Mouse (Mus musculus) embryo, embryonic 10 days (tissue): Measurements from ENCODE around the gene Tdrd3.
A peak's percentile ranks its signal among the peaks of the same experiment; 100 is the strongest.

Experiments used
- DNase-seq: peaks from one replicate; pipeline ENCODE4 v3.0.0-alpha.2; 2015; ENCODE audit warnings: low spot score

The Tdrd3 gene

DNA sequence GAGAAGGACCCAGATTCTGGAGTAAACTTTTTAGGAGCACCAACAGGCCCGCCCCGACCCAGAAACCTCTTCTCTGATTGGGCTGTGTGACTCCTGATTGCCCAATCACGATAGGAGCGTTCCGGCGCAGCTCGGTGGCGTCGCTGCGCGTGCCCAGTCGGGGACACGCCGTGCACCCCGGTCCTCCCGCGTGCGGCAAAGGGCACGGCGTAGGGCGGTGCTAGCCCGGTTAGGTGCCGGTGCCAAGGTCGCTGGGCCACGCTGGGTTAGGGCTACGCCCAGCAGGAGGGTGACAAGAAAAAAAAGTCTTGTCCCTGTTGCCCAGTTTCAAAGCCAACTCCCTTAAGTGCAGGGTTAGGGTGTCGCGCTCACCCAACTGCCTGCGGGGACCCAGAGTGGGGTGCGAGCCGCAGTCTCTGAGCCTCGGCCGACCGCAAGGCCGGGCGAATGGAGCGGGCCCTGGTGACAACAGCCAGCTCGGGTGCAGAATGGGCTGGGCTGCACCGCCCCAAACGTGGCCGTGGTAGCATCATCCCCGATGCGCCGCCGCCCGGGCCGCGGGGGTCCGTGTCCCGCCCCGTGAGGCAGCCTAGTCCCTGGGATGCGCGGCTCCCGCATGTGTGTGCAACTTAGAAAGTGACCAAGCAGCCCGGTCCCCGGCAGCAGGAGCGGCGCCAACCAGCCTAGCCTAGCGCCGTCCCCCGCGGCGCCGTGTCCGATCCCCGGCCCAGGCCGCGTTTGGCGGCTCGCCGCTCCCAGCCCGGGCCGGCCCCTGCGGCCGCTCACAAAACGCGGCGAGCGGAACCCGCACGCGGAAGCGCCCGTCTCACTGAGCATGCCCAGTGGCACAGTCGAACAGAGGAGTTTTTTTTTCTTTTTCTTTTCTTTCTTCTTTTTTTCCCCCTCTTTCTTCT lies at the start of gene Tdrd3:
TSS of gene Tdrd3 (plus strand) at position 832 of the 914 bp plus-strand sequence.
- peak; percentile 96 for DNase-seq

DNA sequence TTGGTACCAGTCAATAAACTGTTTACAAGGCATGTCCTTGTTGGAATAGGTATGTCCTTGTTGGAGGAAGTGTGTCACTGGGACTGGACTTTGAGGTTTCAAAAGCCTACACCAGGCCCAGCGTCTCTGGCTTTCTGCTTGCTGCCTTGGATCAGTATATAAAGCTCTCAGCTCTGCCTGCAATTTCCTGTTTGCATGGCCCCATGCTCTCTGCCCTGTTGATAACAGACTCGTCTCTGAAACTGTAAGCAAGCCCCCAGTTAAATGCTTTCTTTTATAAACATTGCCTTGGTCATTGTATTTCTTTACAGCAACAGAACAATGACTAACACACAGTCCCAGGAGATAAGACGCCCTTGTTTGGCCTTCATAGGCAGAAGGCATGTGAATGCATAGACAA lies 49.3 kb upstream of the Tdrd3 start:
- DNase-seq, result no peak

DNA sequence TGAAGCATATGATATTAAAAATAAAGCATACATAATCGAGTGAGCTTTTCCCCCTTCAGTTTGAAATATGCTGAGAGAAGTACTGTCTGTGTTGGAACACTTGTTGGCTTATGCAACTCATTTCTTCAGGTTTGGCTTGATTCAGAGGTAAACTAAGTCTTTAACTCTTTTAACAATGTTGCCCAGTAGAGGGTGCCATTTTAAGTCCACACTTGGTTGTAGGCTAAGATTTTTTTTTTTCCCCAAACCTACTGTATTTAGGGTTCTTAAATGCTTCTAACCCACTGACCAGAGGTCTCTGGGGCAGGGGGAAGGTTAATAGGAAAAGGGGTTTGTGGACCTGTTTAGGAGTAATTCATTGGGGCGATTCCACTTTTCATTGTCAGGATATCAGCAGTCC lies 33.4 kb upstream of the Tdrd3 start:
- DNase-seq, result no peak

- DNase-seq, result no peak
These were observed 31.9 kb upstream of the Tdrd3 start for GRCm38 (mm10) chr14:87384288-87385268.

GRCm38 (mm10) chr14:87393096-87393495 lies 23.3 kb upstream of the Tdrd3 start:
- DNase-seq, result no peak

GRCm38 (mm10) chr14:87396643-87397042 lies 19.8 kb upstream of the Tdrd3 start:
- DNase-seq, result no peak

DNA sequence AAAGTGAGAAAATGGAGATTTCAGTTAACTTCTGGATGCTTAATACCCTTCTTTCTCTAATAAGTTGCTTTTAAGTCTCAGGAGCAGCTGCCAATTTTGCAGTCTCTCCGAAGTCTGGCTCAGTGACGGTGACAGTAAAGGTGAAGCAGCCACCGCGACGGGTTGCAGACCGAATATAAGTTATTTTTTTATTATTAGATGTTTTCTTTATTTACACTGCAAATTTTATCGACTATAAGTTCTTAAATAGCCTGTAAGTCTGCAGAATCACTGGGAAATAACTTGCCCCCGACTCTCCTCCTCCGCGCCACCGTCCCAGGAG lies 992 bp upstream of the Tdrd3 start:
- no peak for DNase-seq

- peak; percentile 45 for DNase-seq
These were observed 584 bp downstream of the Tdrd3 start for GRCm38 (mm10) chr14:87416755-87417690.

GRCm38 (mm10) chr14:87417691-87418070 lies 1.2 kb downstream of the Tdrd3 start:
- peak; percentile 56 for DNase-seq

DNA sequence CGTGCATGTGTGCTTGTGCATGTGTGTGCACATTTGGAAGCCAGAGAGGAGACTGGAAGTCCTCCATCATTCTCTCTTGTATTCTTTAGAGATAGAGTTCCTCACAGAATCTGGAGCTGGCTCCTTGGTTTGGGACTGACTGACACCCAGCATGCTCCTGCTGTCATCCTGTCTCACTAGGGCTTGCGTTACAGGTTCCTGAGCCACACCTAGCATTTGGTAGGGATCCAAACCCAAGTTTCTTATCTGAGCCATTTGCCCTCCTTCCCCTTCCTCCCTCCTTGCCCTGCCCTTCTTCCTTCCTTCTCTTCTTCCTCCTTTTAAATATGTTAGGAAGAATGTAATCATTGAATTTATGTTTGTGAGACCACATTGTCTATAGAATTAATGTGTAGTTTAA lies 3.3 kb downstream of the Tdrd3 start:
- DNase-seq, result no peak

DNA sequence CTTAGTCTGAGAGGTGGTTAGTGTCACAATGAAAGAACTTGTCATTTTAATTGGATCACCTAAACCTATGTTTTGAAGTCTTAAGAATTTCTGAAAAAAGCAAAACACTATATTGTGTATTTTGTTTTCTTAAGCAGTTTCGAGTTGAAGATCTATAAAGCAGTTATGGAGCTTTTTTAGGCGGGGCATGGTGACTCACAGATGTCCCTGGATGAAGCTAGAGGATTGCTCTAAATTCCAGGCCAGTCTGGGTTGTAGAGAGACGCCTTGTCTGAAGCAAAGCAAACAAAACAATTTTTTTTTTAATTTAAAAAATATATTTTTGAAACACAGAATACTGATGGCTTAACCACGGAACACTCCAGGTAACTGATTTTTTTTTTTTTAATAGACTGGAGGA lies 4.1 kb downstream of the Tdrd3 start:
- DNase-seq, result no peak

GRCm38 (mm10) chr14:87422432-87422831 lies 6.0 kb downstream of the Tdrd3 start:
- DNase-seq, result no peak

DNA sequence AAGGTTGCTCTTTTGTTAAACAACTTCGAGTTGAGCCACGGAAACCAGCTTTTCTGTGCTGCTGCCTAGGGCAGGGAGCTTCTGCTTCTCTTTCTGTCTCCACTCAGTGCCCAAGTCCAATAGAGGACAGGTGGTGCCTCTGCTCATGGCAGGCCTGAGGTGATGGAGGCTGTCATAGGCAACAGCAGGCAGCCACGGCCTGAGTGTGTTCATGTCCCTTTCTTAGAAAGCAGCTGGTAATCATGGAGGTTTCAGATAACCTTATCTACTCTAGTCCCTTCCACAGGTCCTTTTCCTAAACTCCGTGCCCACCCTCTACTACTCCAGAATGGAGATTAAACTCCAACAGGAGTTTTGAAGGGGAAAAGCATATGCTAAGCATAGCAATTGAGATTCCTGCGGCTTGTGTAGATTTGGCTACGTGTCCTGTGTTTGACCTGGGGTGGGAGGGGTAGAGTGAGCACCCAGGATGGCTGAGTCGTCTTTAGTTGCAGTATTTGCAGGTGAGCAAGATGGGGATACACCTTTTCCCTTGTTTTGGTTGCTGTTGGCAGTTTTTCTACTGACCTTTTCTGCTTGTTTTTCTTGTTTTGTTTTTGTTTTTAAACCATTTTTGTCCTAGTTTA lies 10.0 kb downstream of the Tdrd3 start:
- DNase-seq, result no peak

GRCm38 (mm10) chr14:87427032-87427431 lies 10.6 kb downstream of the Tdrd3 start:
- no peak for DNase-seq

DNA sequence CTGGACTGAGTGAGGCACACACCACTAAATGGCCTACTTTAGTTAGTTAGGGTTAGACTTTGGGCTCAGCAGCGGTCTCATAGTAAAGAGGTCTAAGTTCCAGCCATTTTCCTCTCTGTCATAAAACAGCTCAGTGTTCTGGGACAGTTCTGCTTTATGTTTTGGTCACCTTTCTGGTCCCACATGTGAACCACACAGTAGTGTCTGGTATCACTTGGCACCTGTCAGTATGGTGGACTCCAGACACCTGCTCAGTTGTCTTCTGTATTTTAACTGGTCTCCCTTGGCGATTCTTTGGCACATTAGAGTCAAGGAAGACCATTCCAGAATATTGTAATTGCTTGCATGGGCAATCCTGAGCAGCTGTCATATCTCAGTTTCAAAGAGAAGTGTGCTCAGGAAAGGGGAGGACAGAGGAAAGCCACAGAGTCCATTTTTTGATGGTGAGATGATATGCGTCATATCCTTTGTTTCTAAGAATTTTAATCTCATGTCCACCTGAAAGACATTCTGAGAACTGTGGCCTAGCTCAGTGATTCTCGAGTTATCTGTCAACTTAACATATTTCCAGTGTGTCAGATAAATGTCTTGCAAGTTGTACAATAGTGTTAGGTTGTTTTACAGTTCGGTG lies 11.3 kb downstream of the Tdrd3 start:
- no peak for DNase-seq

- no peak for DNase-seq
These were observed 17.0 kb downstream of the Tdrd3 start for GRCm38 (mm10) chr14:87433390-87433915.

DNA sequence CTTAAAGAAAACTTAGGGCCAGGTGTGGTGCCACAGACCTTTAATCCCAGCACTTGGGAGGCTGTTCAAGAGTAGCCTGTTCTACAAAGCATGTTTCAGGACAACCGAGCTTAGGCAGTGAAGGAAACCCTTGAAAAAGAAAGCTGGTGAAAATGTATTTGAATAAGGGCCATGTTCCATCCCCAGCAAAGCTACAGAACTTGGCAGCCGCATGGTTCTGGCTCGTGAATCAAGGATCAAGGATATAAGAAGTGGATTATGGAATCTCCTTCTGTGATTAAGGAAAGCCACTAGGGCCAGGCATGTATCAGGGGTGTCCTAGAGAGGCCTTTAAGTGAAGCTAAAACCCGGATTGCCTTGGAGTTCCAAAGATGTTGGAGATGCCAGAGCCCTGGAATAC lies 18.9 kb downstream of the Tdrd3 start:
- no peak for DNase-seq

- DNase-seq, result no peak
These were observed 23.3 kb downstream of the Tdrd3 start for GRCm38 (mm10) chr14:87439721-87440120.

DNA sequence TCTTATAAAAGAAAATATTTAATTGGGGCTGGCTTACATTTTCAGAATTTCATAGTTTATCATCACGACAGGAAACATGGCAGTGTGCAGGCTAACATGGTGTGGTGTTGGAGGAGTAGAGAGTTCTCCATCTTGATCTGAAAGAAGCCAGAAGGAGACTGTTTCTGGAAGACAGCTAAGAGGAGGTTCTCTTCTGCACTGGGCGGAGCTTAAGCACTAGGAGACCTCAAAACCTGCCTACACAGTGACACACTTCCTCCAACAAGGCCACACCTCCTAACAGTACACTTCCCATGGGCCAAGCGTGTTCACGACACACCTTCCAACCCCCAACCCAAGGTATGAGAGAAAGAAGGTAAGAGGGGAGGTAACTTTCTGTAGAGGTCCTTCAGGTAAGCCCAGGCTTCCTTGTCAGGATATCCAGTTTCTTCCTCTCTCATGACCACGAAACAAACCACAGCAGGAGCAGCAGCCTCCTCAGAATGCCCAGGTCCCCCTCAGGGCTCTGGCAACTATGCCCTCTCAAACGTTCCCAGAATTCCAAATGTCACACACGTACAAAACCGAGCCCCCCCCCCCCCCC lies 30.0 kb downstream of the Tdrd3 start:
- DNase-seq, result no peak
